Mouse (Mus musculus) thymus, adult 2 months (tissue): ENCODE measurements around the gene Hist1h2bf. TPM values are rescaled to one million over a fixed set of nuclear protein-coding genes. Genes with fewer than 3 reads are reported as not detected.

Source experiments
- DNase-seq: peaks from one replicate; pipeline ENCODE4 v3.0.0; 2021
- H3K27ac ChIP-seq: fragments of 200-500 bp; 2 replicates; pipeline ENCODE4 v1.5.1; 2012; ENCODE audit warnings: low read length, control low read depth; ENCODE audit not compliant: control insufficient read depth, insufficient read depth
- H3K27me3 ChIP-seq: fragments of 200-500 bp; 2 replicates; pipeline ENCODE4 v1.6.1; 2012; ENCODE audit warnings: mild to moderate bottlenecking, low read length, moderate library complexity, mixed read lengths; ENCODE audit not compliant: control insufficient read depth, insufficient read depth
- H3K36me3 ChIP-seq: fragments of 200-500 bp; 2 replicates; pipeline ENCODE4 v1.6.1; 2012; ENCODE audit warnings: mild to moderate bottlenecking, low read length, moderate library complexity; ENCODE audit not compliant: control insufficient read depth, insufficient read depth
- H3K4me1 ChIP-seq: fragments of 200-500 bp; replicated peaks from 2 replicates; pipeline ENCODE4 v1.6.1; 2012; ENCODE audit warnings: low read length; ENCODE audit not compliant: control insufficient read depth, insufficient read depth
- H3K4me3 ChIP-seq: fragments of 200-500 bp; 2 replicates; pipeline ENCODE4 v1.5.1; 2012; ENCODE audit warnings: mild to moderate bottlenecking, low read length, control low read depth, moderate library complexity; ENCODE audit not compliant: control insufficient read depth, insufficient read depth
- CTCF ChIP-seq: fragments of 200-500 bp; IDR thresholded peaks from 2 replicates; pipeline ENCODE4 v1.5.1; 2012; ENCODE audit warnings: mild to moderate bottlenecking, control low read depth, low read length, moderate library complexity, borderline replicate concordance; ENCODE audit not compliant: control insufficient read depth, poor library complexity, insufficient read depth; ENCODE audit errors: extremely low read depth
- POLR2A ChIP-seq: fragments of 200-500 bp; IDR thresholded peaks from 2 replicates; pipeline ENCODE4 v1.6.1; 2012; ENCODE audit warnings: mild to moderate bottlenecking, low read length, control low read depth, moderate library complexity; ENCODE audit not compliant: control insufficient read depth, poor library complexity, insufficient read depth; ENCODE audit errors: extremely low read depth
- WGBS: fragments of 180-500 bp; shearing (Covaris S2); methylation state at CpG from one replicate; pipeline ENCODE4 v1.1.7; 2018; 5-methylcytosine and 5-hydroxymethylcytosine counted together
- polyA plus RNA-seq: library from polyadenylated mRNA; depleted of rRNA; stranded (reverse); fragments of >200 nt; gene quantifications from 2 replicates; pipeline ENCODE4 v1.2.3, GENCODE M21; 2012

Gene Hist1h2bf
- polyA plus RNA-seq, 1 experiment, result 277 TPM

- Histone ChIP-seq H3K4me1 (no peaks in the 10 kb centered on the region), H3K36me3 (no peaks in the 10 kb centered on the region)
- peak; percentile 71 for DNase-seq
These were observed 18.1 kb downstream of the Hist1h2bf start for GRCm38 (mm10) chr13:23555839-23556416.

GRCm38 (mm10) chr13:23554925-23555838, 18.8 kb downstream of the Hist1h2bf start:
- TF ChIP-seq CTCF (no peak), POLR2A (peak; percentile 98)
- H3K27me3 ChIP-seq, result no peaks in the 10 kb centered on the region
- DNase-seq, result peak; percentile 88
- under 1% methylated on average over 54 of the region's 54 CpGs for WGBS
- H3K36me3 ChIP-seq, result no peaks in the 10 kb centered on the region
- H3K27ac ChIP-seq, result peak overlapping the region; percentile 99
- no peaks in the 10 kb centered on the region for H3K4me1 ChIP-seq
- peak overlapping the region; percentile 86 for H3K4me3 ChIP-seq

More at GRCm38 (mm10) chr13:23555839-23556416, 18.1 kb downstream of the Hist1h2bf start:
- no peaks in the 10 kb centered on the region for H3K27me3 ChIP-seq
- H3K4me3 ChIP-seq, result peak overlapping the region; percentile 86
- no peak for TF ChIP-seq CTCF
- TF ChIP-seq POLR2A, result no peak
- 0% methylated on average over 18 of the region's 18 CpGs for WGBS
- peak overlapping the region; percentile 99 for H3K27ac ChIP-seq

- Histone ChIP-seq H3K4me1 (no peaks in the 10 kb centered on the region), H3K27ac (no peak overlapping the region; the same call in 1 of the 2 replicates)
- no peak for DNase-seq
These were observed 19.6 kb downstream of the Hist1h2bf start for GRCm38 (mm10) chr13:23554393-23554792.

GRCm38 (mm10) chr13:23552962-23553361, 21.0 kb downstream of the Hist1h2bf start, which contains the start of gene Hist1h1d:
TSS of gene Hist1h1d (plus strand) at chr13:23553262.
- peak within 1 kb of the TSS; percentile 58; the same call in 1 of the 2 replicates for H3K27ac ChIP-seq
- H3K27me3 ChIP-seq, result no peaks in the 10 kb centered on the region

More at GRCm38 (mm10) chr13:23554393-23554792, 19.6 kb downstream of the Hist1h2bf start:
- no peak overlapping the region for H3K4me3 ChIP-seq
- TF ChIP-seq POLR2A (no peak), CTCF (no peak)
- no peaks in the 10 kb centered on the region for H3K27me3 ChIP-seq
- WGBS, result 23% methylated on average over 9 of the region's 9 CpGs
- no peaks in the 10 kb centered on the region for H3K36me3 ChIP-seq

GRCm38 (mm10) chr13:23551931-23552914, 21.8 kb downstream of the Hist1h2bf start:
- 52% methylated on average over 8 of the region's 8 CpGs for WGBS
- H3K4me3 ChIP-seq, result no peak overlapping the region
- no peak for DNase-seq
- H3K36me3 ChIP-seq, result no peaks in the 10 kb centered on the region
- H3K4me1 ChIP-seq, result no peaks in the 10 kb centered on the region
- TF ChIP-seq CTCF (no peak), POLR2A (no peak)
- H3K27ac ChIP-seq, result peak overlapping the region; percentile 84
- H3K27me3 ChIP-seq, result no peaks in the 10 kb centered on the region

More at GRCm38 (mm10) chr13:23552962-23553361, 21.0 kb downstream of the Hist1h2bf start, which contains the start of gene Hist1h1d:
- Histone ChIP-seq H3K4me1 (no peaks in the 10 kb centered on the region), H3K4me3 (no peak within 1 kb of the TSS), H3K36me3 (no peaks in the 10 kb centered on the region)
- no peak for DNase-seq
- TF ChIP-seq POLR2A, result no peak
- no peak for TF ChIP-seq CTCF
